Mouse (Mus musculus) erythroblast, embryonic 14.5 days (primary cell): ENCODE measurements around the gene Dock1.

Source experiments
- GATA1 ChIP-seq: IDR thresholded peaks from 2 replicates; pipeline ENCODE4 v1.6.1; 2012; ENCODE audit warnings: low read length, inconsistent platforms, mixed read lengths
- TAL1 ChIP-seq: IDR thresholded peaks from 3 replicates; pipeline ENCODE4 v1.6.1; 2012; ENCODE audit warnings: low read length, inconsistent platforms, mixed read lengths

DNA sequence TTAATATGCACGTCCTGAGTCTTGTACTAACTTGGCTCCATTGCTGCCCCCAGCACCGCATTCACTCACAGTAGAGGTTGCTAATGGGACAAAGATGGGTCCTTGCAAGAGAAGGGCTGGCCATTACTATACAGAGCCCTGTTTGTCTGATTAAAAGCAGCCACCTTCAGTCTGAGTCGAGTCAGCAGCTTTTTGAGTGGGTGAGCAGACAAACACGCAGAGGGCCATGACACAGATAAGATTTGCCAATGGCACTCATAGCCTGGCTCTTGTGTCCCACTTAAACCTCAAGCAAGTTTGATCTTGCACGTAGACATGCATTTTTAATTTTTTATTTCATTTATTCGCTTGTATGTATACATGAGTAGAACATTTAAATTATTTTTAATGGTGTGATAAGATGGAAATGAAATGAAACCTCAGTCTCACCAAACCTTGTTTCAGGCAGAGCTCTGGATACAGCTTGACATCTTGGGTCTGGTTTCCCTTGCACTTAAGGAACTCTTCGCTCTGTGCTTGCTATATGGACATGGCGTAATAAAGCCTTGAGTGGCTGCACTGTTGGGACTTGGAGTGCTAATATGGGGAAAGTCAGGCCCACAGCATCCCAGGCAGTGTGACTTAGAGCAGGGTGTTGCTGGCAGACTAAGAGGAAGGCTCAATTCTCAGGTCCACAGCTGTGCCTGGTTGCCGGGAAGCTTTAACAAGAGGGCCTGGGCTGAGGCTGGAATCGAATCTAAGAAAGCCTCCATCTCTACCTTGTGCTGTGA, 455.0 kb downstream of the Dock1 start:
- TF ChIP-seq GATA1: no peak
- TF ChIP-seq TAL1: no peak
